12 mouse cellular contexts compared by ENCODE assay signal in the genomic region with DNA sequence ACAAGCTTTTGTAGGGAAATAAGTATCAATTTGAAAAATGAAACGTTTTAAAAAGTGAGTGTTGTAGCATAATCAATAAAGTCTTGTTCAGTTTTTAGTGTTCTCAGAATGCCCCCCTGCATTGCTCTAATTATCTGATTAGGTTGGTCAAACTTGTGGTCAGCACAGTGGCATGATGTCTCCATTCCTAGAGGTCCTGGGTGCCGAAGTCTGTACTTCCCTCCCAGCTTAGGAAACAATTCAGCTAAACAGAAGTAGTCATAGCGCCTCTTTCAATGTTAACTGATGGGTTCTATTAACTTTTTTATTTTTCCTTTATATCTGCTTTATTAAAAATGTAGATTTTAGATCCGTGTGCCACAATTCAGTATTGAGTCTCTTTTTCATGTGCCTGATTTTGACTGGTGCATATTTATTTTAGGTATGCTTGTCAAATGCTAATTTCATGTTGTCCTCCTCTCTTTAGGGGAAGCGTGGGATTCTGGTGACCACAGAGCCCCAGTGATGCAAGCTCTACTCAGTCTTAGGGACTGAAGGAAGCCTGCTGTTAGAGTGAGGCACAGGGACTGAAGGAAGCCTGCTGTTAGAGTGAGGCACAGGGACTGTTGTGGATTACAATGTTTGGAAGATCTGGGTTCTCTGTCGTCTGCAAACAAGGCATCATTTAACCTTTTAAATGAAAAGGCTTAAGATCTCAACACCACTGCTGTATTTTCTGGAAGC.
DNase-seq lines count a peak whose midpoint lies in the region; ATAC-seq lines count a peak whose summit lies in the region.
"Had no signal": no experiment of that assay in that cellular context is flagged by ENCODE, and none has a peak within 500 bp of the region (broad histone marks: within the 10 kb centered on the region; RNA-seq: fewer than 3 reads in every experiment).

No protein-coding gene starts in this region.

- no peaks in the 10 kb centered on the region for H3K27me3 ChIP-seq in embryonic facial prominence, embryonic 13.5 days
- H3K27me3 ChIP-seq in embryonic facial prominence, embryonic 10.5 days (replicated peaks; ENCODE audit: low read depth, poor library complexity, severe bottlenecking), result no peaks in the 10 kb centered on the region
- H3K27me3 ChIP-seq in hindbrain, embryonic 13.5 days, result no peaks in the 10 kb centered on the region
- H3K27me3 ChIP-seq in hindbrain, embryonic 12.5 days, result no peaks in the 10 kb centered on the region
- no peaks in the 10 kb centered on the region for H3K27me3 ChIP-seq in midbrain, embryonic 16.5 days (ENCODE audit: control insufficient read depth, insufficient read depth, low read depth, low read length)
- no peaks in the 10 kb centered on the region for H3K27me3 ChIP-seq in midbrain, embryonic 13.5 days
- no peaks in the 10 kb centered on the region for H3K27me3 ChIP-seq in stomach, embryonic 16.5 days (ENCODE audit: control insufficient read depth, insufficient read depth, low read length)
- H3K27me3 ChIP-seq: limb, embryonic 15.5 days had no signal

- WGBS in embryonic facial prominence, embryonic 13.5 days, result 69% methylated on average over 6 of the region's 6 CpGs
- WGBS in embryonic facial prominence, embryonic 10.5 days, result 81% methylated on average over 6 of the region's 6 CpGs
- 84% methylated on average over 6 of the region's 6 CpGs for WGBS in hindbrain, embryonic 13.5 days
- WGBS in hindbrain, embryonic 12.5 days, result 76% methylated on average over 6 of the region's 6 CpGs
- 82% methylated on average over 6 of the region's 6 CpGs for WGBS in midbrain, embryonic 16.5 days
- WGBS in midbrain, embryonic 13.5 days, result 80% methylated on average over 6 of the region's 6 CpGs
- 59% methylated on average over 6 of the region's 6 CpGs for WGBS in stomach, embryonic 16.5 days

- peaks cover 16% of the 10 kb centered on the region for H3K4me1 ChIP-seq in embryonic facial prominence, embryonic 13.5 days
- H3K4me1 ChIP-seq in embryonic facial prominence, embryonic 10.5 days, result peaks cover 19% of the 10 kb centered on the region
- peaks cover 15% of the 10 kb centered on the region for H3K4me1 ChIP-seq in hindbrain, embryonic 13.5 days (replicated peaks)
- H3K4me1 ChIP-seq in hindbrain, embryonic 12.5 days, result peaks cover 13% of the 10 kb centered on the region
- H3K4me1 ChIP-seq in midbrain, embryonic 16.5 days (ENCODE audit: control insufficient read depth, insufficient read depth, low read length), result peaks cover 14% of the 10 kb centered on the region
- peaks cover 18% of the 10 kb centered on the region for H3K4me1 ChIP-seq in midbrain, embryonic 13.5 days (replicated peaks)
- peaks cover 7% of the 10 kb centered on the region for H3K4me1 ChIP-seq in stomach, embryonic 16.5 days (ENCODE audit: control insufficient read depth, insufficient read depth, low read length)

- peak overlapping the region; percentile 60; the same call in 1 of the 2 replicates for H3K4me2 ChIP-seq in embryonic facial prominence, embryonic 13.5 days
- H3K4me2 ChIP-seq in hindbrain, embryonic 13.5 days, result peak overlapping the region; percentile 52; the same call in 1 of the 2 replicates
- H3K4me2 ChIP-seq in hindbrain, embryonic 12.5 days (replicated peaks), result no peak overlapping the region
- H3K4me2 ChIP-seq in midbrain, embryonic 16.5 days (ENCODE audit: low read length), result peak overlapping the region; percentile 52
- no peak overlapping the region for H3K4me2 ChIP-seq in midbrain, embryonic 13.5 days (replicated peaks)
- peak overlapping the region; percentile 44; the same call in 1 of the 2 replicates for H3K4me2 ChIP-seq in stomach, embryonic 16.5 days (ENCODE audit: low read depth, low read length)

- H3K9ac ChIP-seq in embryonic facial prominence, embryonic 13.5 days, result no peak overlapping the region
- no peak overlapping the region for H3K9ac ChIP-seq in hindbrain, embryonic 13.5 days
- no peak overlapping the region for H3K9ac ChIP-seq in hindbrain, embryonic 12.5 days
- peak overlapping the region; percentile 51 for H3K9ac ChIP-seq in midbrain, embryonic 16.5 days (ENCODE audit: low read depth, low read length)
- no peak overlapping the region for H3K9ac ChIP-seq in midbrain, embryonic 13.5 days (replicated peaks)
- H3K9ac ChIP-seq in stomach, embryonic 16.5 days (ENCODE audit: low read length), result no peak overlapping the region
- H3K9ac ChIP-seq: limb, embryonic 15.5 days had no signal

- H3K36me3 ChIP-seq in embryonic facial prominence, embryonic 13.5 days, result peaks cover 16% of the 10 kb centered on the region
- peaks cover 22% of the 10 kb centered on the region for H3K36me3 ChIP-seq in embryonic facial prominence, embryonic 10.5 days (replicated peaks)
- H3K36me3 ChIP-seq in hindbrain, embryonic 13.5 days, result peaks cover 8% of the 10 kb centered on the region; the same call in 1 of the 2 replicates
- peaks cover 5% of the 10 kb centered on the region; the same call in 1 of the 2 replicates for H3K36me3 ChIP-seq in hindbrain, embryonic 12.5 days
- 0 out of 2 replicates have a peak, but pooled peaks cover 4% of the 10 kb centered on the region for H3K36me3 ChIP-seq in midbrain, embryonic 16.5 days (ENCODE audit: control insufficient read depth, insufficient read depth, low read length)
- peaks cover 12% of the 10 kb centered on the region for H3K36me3 ChIP-seq in midbrain, embryonic 13.5 days
- peaks cover 12% of the 10 kb centered on the region; the same call in 1 of the 2 replicates for H3K36me3 ChIP-seq in stomach, embryonic 16.5 days (ENCODE audit: control insufficient read depth, insufficient read depth, low read length)

- ATAC-seq in embryonic facial prominence, embryonic 13.5 days (ENCODE audit: insufficient number of reproducible peaks, insufficient read depth, low FRiP score, low TSS enrichment, low read depth), result no peak
- no peak for ATAC-seq in hindbrain, embryonic 13.5 days (ENCODE audit: low FRiP score)
- ATAC-seq in hindbrain, embryonic 12.5 days (ENCODE audit: low FRiP score), result no peak
- no peak for ATAC-seq in midbrain, embryonic 16.5 days
- no peak for ATAC-seq in midbrain, embryonic 13.5 days
- ATAC-seq in stomach, embryonic 16.5 days (ENCODE audit: insufficient read depth, low FRiP score), result no peak

- H3K9me3 ChIP-seq in embryonic facial prominence, embryonic 13.5 days, result no peaks in the 10 kb centered on the region
- H3K9me3 ChIP-seq in embryonic facial prominence, embryonic 10.5 days, result no peaks in the 10 kb centered on the region
- no peaks in the 10 kb centered on the region for H3K9me3 ChIP-seq in hindbrain, embryonic 13.5 days
- no peaks in the 10 kb centered on the region for H3K9me3 ChIP-seq in hindbrain, embryonic 12.5 days (replicated peaks)
- H3K9me3 ChIP-seq in midbrain, embryonic 16.5 days (replicated peaks; ENCODE audit: control insufficient read depth, low read length, poor library complexity, severe bottlenecking), result no peaks in the 10 kb centered on the region
- no peaks in the 10 kb centered on the region for H3K9me3 ChIP-seq in midbrain, embryonic 13.5 days
- no peaks in the 10 kb centered on the region for H3K9me3 ChIP-seq in stomach, embryonic 16.5 days (replicated peaks; ENCODE audit: control insufficient read depth, low read length)
- H3K9me3 ChIP-seq: limb, embryonic 15.5 days had no signal

- no peak for DNase-seq in embryonic facial prominence, embryonic 10.5 days (ENCODE audit: low spot score)
- no peak for DNase-seq in c-Kit-positive CD71-positive TER-119-positive erythroid progenitor cells, embryonic 14.5 days (ENCODE audit: low spot score)
- DNase-seq: adrenal gland, adult 8-10 months; kidney, postnatal 25 days; right cerebral cortex, adult 18-20 months had no signal

- H3K27ac ChIP-seq in embryonic facial prominence, embryonic 13.5 days, result no peak overlapping the region
- H3K27ac ChIP-seq in embryonic facial prominence, embryonic 10.5 days (replicated peaks), result no peak overlapping the region
- H3K27ac ChIP-seq in hindbrain, embryonic 13.5 days, result no peak overlapping the region
- no peak overlapping the region for H3K27ac ChIP-seq in hindbrain, embryonic 12.5 days
- H3K27ac ChIP-seq in midbrain, embryonic 16.5 days (ENCODE audit: low read length), result no peak overlapping the region; the same call in 1 of the 2 replicates
- no peak overlapping the region for H3K27ac ChIP-seq in midbrain, embryonic 13.5 days
- H3K27ac ChIP-seq in stomach, embryonic 16.5 days (ENCODE audit: low read length), result no peak overlapping the region

- H3K4me3 ChIP-seq in embryonic facial prominence, embryonic 13.5 days, result no peak overlapping the region; the same call in 1 of the 2 replicates
- H3K4me3 ChIP-seq in embryonic facial prominence, embryonic 10.5 days, result no peak overlapping the region
- no peak overlapping the region for H3K4me3 ChIP-seq in hindbrain, embryonic 13.5 days
- H3K4me3 ChIP-seq in hindbrain, embryonic 12.5 days, result no peak overlapping the region
- H3K4me3 ChIP-seq in midbrain, embryonic 16.5 days (ENCODE audit: low read depth, low read length), result peak overlapping the region; percentile 33; the same call in 1 of the 2 replicates
- H3K4me3 ChIP-seq in midbrain, embryonic 13.5 days (replicated peaks), result no peak overlapping the region
- no peak overlapping the region for H3K4me3 ChIP-seq in stomach, embryonic 16.5 days (replicated peaks; ENCODE audit: low read length)

Comparison
In these comparisons a context has a peak if more than half of its experiments do, and no peak if none do; other contexts are left out.
1. H3K4me2 ChIP-seq: peak in embryonic facial prominence, embryonic 13.5 days (single experiment), hindbrain, embryonic 13.5 days (single experiment), midbrain, embryonic 16.5 days (single experiment) and stomach, embryonic 16.5 days (single experiment); none in hindbrain, embryonic 12.5 days (single experiment) and midbrain, embryonic 13.5 days (single experiment).